Mouse (Mus musculus): ENCODE results near the gene BC048679.

Gene BC048679

DNA sequence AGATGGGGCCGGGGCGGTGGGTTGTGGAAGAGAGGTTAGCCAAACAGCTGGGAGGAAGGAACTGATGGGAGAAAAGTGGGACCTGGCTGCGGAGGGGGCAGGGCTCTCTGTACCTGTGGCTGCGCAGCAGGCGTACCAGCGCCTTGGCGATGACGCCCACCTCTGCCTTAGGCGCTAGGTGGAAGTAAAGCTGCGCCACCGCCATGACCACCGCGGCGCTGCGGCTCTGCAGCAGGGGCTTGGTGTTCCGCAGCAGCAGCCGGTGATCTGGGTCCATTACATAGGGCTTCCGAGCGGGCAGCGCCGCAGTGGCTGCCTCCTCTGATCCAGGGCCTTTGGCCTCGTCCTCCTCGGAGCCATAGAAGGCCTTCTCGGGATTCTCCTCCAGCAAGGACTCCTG is 21.2 kb downstream of the BC048679 start:
- DNase-seq (ENCODE audit: low spot score) = no peak

- no peak for DNase-seq (ENCODE audit: low spot score)
Observed at GRCm38 (mm10) chr7:81475221-81475620, 22.9 kb downstream of the BC048679 start.

GRCm38 (mm10) chr7:81464906-81465450 is 33.1 kb downstream of the BC048679 start:
- no peak for DNase-seq (ENCODE audit: low spot score)

DNA sequence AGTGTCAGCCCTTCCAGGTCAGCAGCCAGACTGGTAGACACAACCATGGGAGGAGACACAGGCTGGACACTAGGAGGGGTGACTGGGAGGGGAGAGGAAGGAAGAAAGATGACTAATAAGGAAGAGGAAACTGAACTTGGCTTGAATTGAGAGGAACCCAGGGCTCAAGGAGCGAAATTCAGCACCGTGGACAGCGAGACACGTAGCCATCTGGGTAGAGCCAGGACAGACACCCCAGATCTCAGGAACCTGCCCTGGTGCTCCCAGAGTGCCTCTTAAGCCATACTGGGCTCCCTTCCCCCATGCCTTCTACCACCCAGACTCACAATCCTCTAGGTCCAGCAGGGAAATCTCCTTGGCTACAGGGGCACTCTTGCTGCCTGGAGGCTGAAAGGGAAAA is 34.0 kb downstream of the BC048679 start:
- DNase-seq (ENCODE audit: low spot score) = no peak

DNA sequence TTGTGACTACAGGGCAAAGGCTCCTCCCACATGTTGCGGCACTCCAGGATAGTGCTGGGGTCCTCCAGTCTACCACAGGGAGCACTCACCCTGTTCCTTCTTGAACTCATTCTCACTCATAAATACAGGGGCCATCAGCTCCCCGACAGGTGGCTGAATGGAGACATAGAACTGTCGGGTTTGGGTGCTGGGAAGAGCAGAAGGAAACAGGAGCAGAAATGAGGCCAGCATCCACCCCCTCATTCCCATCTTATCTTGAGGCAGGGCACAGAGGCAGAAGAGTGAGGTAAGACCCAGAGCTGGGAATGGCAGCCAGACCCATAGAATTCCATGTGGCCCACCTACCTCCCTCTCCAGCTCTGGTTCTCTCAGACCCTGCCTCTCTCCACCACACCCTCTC is 35.3 kb downstream of the BC048679 start:
- DNase-seq (ENCODE audit: low spot score) = no peak

DNA sequence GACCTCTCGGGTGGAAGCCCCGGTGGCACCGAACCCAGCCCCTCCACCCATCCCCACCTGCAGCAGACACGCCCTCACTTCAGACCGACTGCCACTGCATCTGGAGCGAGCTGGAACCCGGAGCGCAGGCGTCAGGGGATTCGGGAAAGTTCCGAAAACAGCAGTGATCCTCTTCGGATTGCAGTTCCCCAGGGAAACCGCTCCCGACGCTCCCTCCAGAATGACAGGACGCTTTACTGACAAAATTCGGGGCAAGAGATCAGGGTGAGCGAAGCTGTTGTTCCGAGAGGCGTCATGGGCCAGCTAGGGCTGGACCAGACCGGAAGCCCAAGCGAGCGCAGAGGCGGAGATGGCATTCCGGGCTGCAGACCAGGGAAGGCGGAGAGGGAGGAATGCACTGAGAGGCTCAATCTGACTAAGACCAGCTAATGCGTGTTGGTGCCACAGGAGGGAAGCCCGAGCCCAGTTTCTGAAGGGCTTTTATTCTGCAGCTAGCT is 42.9 kb downstream of the BC048679 start, which contains the start of gene Cpeb1:
TSS of gene Cpeb1 (minus strand) at position 311 of the 497 bp plus-strand sequence.
- no peak for DNase-seq (ENCODE audit: low spot score)

DNA sequence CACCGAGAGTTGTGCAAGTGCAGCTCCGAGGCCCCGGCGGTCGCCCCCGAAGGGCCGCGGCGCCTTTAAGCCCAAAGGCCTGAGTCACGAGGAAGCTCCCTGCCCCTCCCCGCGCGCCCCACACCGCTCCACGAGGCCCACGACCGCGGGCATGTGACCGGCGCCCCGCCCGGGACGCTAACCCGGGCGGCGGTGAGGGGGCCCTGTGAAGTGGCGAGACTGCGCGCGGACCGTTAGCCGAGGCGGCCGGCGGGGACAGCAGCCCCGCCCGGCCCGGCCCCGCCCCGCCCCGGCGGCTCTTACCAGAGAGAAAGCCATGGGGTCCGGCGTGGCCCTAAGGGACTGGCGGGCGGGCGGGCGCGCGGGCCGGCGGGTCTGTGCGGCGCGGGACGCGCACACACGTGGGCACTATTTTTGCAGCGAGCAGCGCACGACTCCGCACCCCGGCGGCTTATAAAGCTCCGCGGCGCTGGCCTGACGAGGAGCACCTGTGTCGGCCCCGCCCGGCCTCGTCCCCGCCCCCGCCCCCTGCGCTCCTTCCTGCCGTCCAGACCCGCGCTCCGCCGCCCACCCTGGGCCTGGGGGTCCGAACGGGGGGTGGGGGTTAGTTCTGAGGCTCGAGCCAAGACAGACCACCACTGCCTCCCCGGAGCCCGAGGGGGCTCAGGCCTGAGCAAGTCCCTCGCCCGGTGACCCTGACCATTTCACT is 43.6 kb downstream of the BC048679 start:
- no peak for DNase-seq (ENCODE audit: low spot score)

GRCm38 (mm10) chr7:81453443-81454274 is 44.4 kb downstream of the BC048679 start:
- DNase-seq (ENCODE audit: low spot score) = no peak

GRCm38 (mm10) chr7:81452971-81453441 is 45.1 kb downstream of the BC048679 start:
- no peak for DNase-seq (ENCODE audit: low spot score)
